Mouse (Mus musculus) bone marrow macrophage, adult 2 months (primary cell): Measurements from ENCODE around the gene Tmem216.

ENCODE experiments used
- CTCF ChIP-seq: IDR thresholded peaks from 2 replicates; pipeline ENCODE4 v1.5.1; 2012; ENCODE audit warnings: low read depth, mild to moderate bottlenecking, low read length, moderate library complexity
- POLR2A ChIP-seq: IDR thresholded peaks from 2 replicates; pipeline ENCODE4 v1.6.1; 2012; ENCODE audit warnings: mild to moderate bottlenecking, low read depth, low read length, borderline replicate concordance

DNA sequence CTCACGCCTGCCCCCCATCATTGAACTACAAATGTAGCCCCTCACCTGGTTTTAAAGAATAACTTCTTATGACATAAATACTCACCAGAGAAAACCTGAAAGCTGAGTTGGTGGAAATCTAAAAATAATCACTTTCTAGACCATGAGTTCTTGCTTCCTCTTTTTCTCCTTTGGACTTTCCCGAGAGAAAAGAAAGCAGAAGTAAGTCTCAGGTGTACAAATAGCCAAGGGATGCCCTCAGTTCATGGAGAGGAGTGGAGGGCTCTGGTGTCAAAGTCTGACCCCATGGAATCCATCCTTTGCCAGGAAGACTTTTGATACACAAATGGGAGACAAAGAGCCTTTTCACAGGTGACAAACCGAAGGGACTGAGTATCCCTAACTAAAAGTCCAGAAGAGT lies 24.7 kb upstream of the Tmem216 start:
- TF ChIP-seq CTCF = no peak
- TF ChIP-seq POLR2A = no peak
